Mouse (Mus musculus): Measurements from ENCODE around the gene Fgfr2.
"Not testable (repeated sequence)": the region's sequence is repeated elsewhere in the genome, so short reads cannot be mapped to it uniquely, and the experiment has no call there.

Gene Fgfr2

GRCm38 (mm10) chr7:130533316-130534260 lies 2589.6 kb downstream of the Fgfr2 start:
- DNase-seq = peak; percentile 74

- DNase-seq = not testable (repeated sequence)
These were observed 2592.0 kb downstream of the Fgfr2 start for GRCm38 (mm10) chr7:130531138-130531537.

GRCm38 (mm10) chr7:130527306-130527705 lies 2595.8 kb downstream of the Fgfr2 start:
- DNase-seq = no peak

GRCm38 (mm10) chr7:130523451-130523850 lies 2599.7 kb downstream of the Fgfr2 start:
- no peak for DNase-seq

- no peak for DNase-seq
These were observed 2602.2 kb downstream of the Fgfr2 start for GRCm38 (mm10) chr7:130520812-130521422.

- no peak for DNase-seq
These were observed 2603.1 kb downstream of the Fgfr2 start, which contains the start of gene Ate1 for GRCm38 (mm10) chr7:130520049-130520425. TSS of gene Ate1 (minus strand) at chr7:130520369.

GRCm38 (mm10) chr7:130519096-130520048 lies 2603.8 kb downstream of the Fgfr2 start:
- peak; percentile 97 for DNase-seq

GRCm38 (mm10) chr7:130518213-130519095 lies 2604.7 kb downstream of the Fgfr2 start:
- no peak for DNase-seq

- no peak for DNase-seq
These were observed 2612.9 kb downstream of the Fgfr2 start for GRCm38 (mm10) chr7:130510243-130510642.

- DNase-seq = no peak
These were observed 2620.1 kb downstream of the Fgfr2 start for GRCm38 (mm10) chr7:130503006-130503405.

GRCm38 (mm10) chr7:130501499-130501898 lies 2621.7 kb downstream of the Fgfr2 start:
- DNase-seq = no peak

GRCm38 (mm10) chr7:130493346-130493745 lies 2629.8 kb downstream of the Fgfr2 start:
- no peak for DNase-seq

GRCm38 (mm10) chr7:130492026-130492425 lies 2631.1 kb downstream of the Fgfr2 start:
- no peak for DNase-seq

- not testable (repeated sequence) for DNase-seq
These were observed 2644.1 kb downstream of the Fgfr2 start for GRCm38 (mm10) chr7:130479003-130479402.

- DNase-seq = peak; percentile 44
These were observed 2647.2 kb downstream of the Fgfr2 start for GRCm38 (mm10) chr7:130475970-130476369.

- DNase-seq = no peak
These were observed 2649.3 kb downstream of the Fgfr2 start for GRCm38 (mm10) chr7:130473881-130474280.

GRCm38 (mm10) chr7:130472683-130473082 lies 2650.5 kb downstream of the Fgfr2 start:
- DNase-seq = no peak

- DNase-seq = no peak
These were observed 2652.1 kb downstream of the Fgfr2 start for GRCm38 (mm10) chr7:130471045-130471444.

- no peak for DNase-seq
These were observed 2667.4 kb downstream of the Fgfr2 start for GRCm38 (mm10) chr7:130455587-130456246.

GRCm38 (mm10) chr7:130454226-130454625 lies 2668.9 kb downstream of the Fgfr2 start:
- DNase-seq = no peak

- DNase-seq = no peak
These were observed 2687.4 kb downstream of the Fgfr2 start for GRCm38 (mm10) chr7:130435776-130436175.

Data from layer of hippocampus, adult 9-11 months (tissue).